Mouse (Mus musculus) hindbrain, postnatal 0 days (tissue): ENCODE measurements around the gene Slc16a13. TPM values are rescaled to one million over a fixed set of nuclear protein-coding genes. Genes with fewer than 3 reads are reported as not detected.

Experiments used
- ATAC-seq: fragments of 200-750 bp; cut with Nextera tagmentation; 2 replicates; pipeline ENCODE4 v1.8.0; 2017; ENCODE audit warnings: mild to moderate bottlenecking, moderate TSS enrichment, moderate library complexity
- DNase-seq: peaks from one replicate; pipeline ENCODE4 v3.0.0-alpha.2; 2015; ENCODE audit warnings: low spot score
- H3K27ac ChIP-seq: fragments of 300-500 bp; sonication (generic); 2 replicates; pipeline ENCODE4 v1.5.1; 2014; ENCODE audit warnings: mild to moderate bottlenecking
- H3K27me3 ChIP-seq: fragments of 300-500 bp; sonication (generic); 2 replicates; pipeline ENCODE4 v1.6.1; 2014; ENCODE audit warnings: low read length, mixed read lengths; ENCODE audit not compliant: insufficient read depth
- H3K36me3 ChIP-seq: fragments of 300-500 bp; sonication (generic); 2 replicates; pipeline ENCODE4 v1.6.1; 2014; ENCODE audit warnings: low read length, mixed read lengths; ENCODE audit not compliant: insufficient read depth
- H3K4me1 ChIP-seq: fragments of 300-500 bp; sonication (generic); 2 replicates; pipeline ENCODE4 v1.6.1; 2014; ENCODE audit warnings: antibody characterized with exemption, low read length, mixed read lengths; ENCODE audit not compliant: insufficient read depth
- H3K4me2 ChIP-seq: fragments of 300-500 bp; sonication (generic); 2 replicates; pipeline ENCODE4 v1.6.1; 2014; ENCODE audit warnings: low read depth, mild to moderate bottlenecking, low read length, moderate library complexity, mixed read lengths
- H3K4me3 ChIP-seq: fragments of 300-500 bp; sonication (generic); 2 replicates; pipeline ENCODE4 v1.5.1; 2014; ENCODE audit warnings: low read length
- H3K9ac ChIP-seq: fragments of 300-500 bp; sonication (generic); replicated peaks from 2 replicates; pipeline ENCODE4 v1.6.1; 2014; ENCODE audit warnings: mild to moderate bottlenecking, low read length, moderate library complexity, mixed read lengths
- H3K9me3 ChIP-seq: fragments of 300-500 bp; sonication (generic); 2 replicates; pipeline ENCODE4 v1.6.1; 2016; ENCODE audit warnings: low read length, mixed read lengths
- CTCF ChIP-seq: IDR thresholded peaks from 2 replicates; pipeline ENCODE4 v1.5.1; 2016; ENCODE audit warnings: antibody characterized with exemption, control low read depth, low read depth
- WGBS: fragments of 180-500 bp; shearing (Covaris S2); extraction: QIAGEN DNeasy Blood & Tissue Kit; methylation state at CpG from one replicate; pipeline ENCODE4 v1.1.7; 2014; 5-methylcytosine and 5-hydroxymethylcytosine counted together
- polyA plus RNA-seq: library from polyadenylated mRNA; unstranded; fragments of >200 nt; fragmentation: Nextera tagmentation; extraction: Ambion mirVana; gene quantifications from 2 replicates; pipeline ENCODE4 v1.2.1, GENCODE M21; 2015
- total RNA-seq: library from RNA; depleted of rRNA; stranded (reverse); fragments of >200 nt; gene quantifications from 2 replicates; pipeline ENCODE4 v1.2.3, GENCODE M21; 2014; rRNA removed

Gene Slc16a13
- total RNA-seq (15.3 and 17.2 TPM in 2 replicates), polyA plus RNA-seq (9.4 and 10.8 TPM in 2 replicates)

GRCm38 (mm10) chr11:70220731-70221602 is at the start of gene Slc16a13:
TSS of gene Slc16a13 (minus strand) at chr11:70221064.
- DNase-seq (peak; percentile 98), ATAC-seq (peak; percentile 96)
- Histone ChIP-seq H3K36me3 (peaks cover 3% of the 10 kb centered on the region; the same call in 1 of the 2 replicates), H3K9ac (peak within 1 kb of the TSS; percentile 68), H3K4me2 (peak within 1 kb of the TSS; percentile 67), H3K27ac (peak within 1 kb of the TSS; percentile 82), H3K9me3 (no peaks in the 10 kb centered on the region), H3K4me3 (peak within 1 kb of the TSS; percentile 54), H3K27me3 (no peaks in the 10 kb centered on the region), H3K4me1 (peaks cover 23% of the 10 kb centered on the region)
- TF ChIP-seq CTCF = no peak; the same call in 1 of the 2 replicates
- WGBS = under 1% methylated on average over 28 of the region's 28 CpGs

- no peak overlapping the region for H3K9ac ChIP-seq
- 0 out of 2 replicates have a peak, but pooled peaks cover 2% of the 10 kb centered on the region for H3K9me3 ChIP-seq
- ATAC-seq (no peak), DNase-seq (no peak)
- H3K4me1 ChIP-seq = no peaks in the 10 kb centered on the region
- H3K4me3 ChIP-seq = no peak overlapping the region
- H3K27me3 ChIP-seq = no peaks in the 10 kb centered on the region
- WGBS = 60% methylated on average over 1 of the region's 1 CpGs
- no peak for TF ChIP-seq CTCF
- H3K4me2 ChIP-seq = no peak overlapping the region
- no peak overlapping the region for H3K27ac ChIP-seq
- no peaks in the 10 kb centered on the region for H3K36me3 ChIP-seq
Observed at GRCm38 (mm10) chr11:70266405-70266804, 45.5 kb upstream of the Slc16a13 start.

- Histone ChIP-seq H3K4me3 (no peak overlapping the region), H3K9me3 (0 out of 2 replicates have a peak, but pooled peaks cover 2% of the 10 kb centered on the region), H3K4me2 (no peak overlapping the region), H3K4me1 (no peaks in the 10 kb centered on the region), H3K27ac (no peak overlapping the region), H3K36me3 (no peaks in the 10 kb centered on the region), H3K9ac (no peak overlapping the region), H3K27me3 (no peaks in the 10 kb centered on the region)
- no peak for TF ChIP-seq CTCF
- 76% methylated on average over 4 of the region's 4 CpGs for WGBS
- DNase-seq (no peak), ATAC-seq (no peak)
Observed at GRCm38 (mm10) chr11:70265819-70266218, 45.0 kb upstream of the Slc16a13 start.

- H3K27ac ChIP-seq = no peak overlapping the region
- no peaks in the 10 kb centered on the region for H3K36me3 ChIP-seq
- no peak for TF ChIP-seq CTCF
- H3K4me2 ChIP-seq = no peak overlapping the region
- 65% methylated on average over 3 of the region's 3 CpGs for WGBS
- H3K27me3 ChIP-seq = no peaks in the 10 kb centered on the region
- H3K9me3 ChIP-seq = 0 out of 2 replicates have a peak, but pooled peaks cover 2% of the 10 kb centered on the region
- H3K9ac ChIP-seq = no peak overlapping the region
- ATAC-seq (no peak), DNase-seq (no peak)
- H3K4me3 ChIP-seq = no peak overlapping the region
- no peaks in the 10 kb centered on the region for H3K4me1 ChIP-seq
Observed at GRCm38 (mm10) chr11:70265252-70265651, 44.4 kb upstream of the Slc16a13 start.

- Histone ChIP-seq H3K4me3 (no peak overlapping the region), H3K9me3 (0 out of 2 replicates have a peak, but pooled peaks cover 2% of the 10 kb centered on the region), H3K4me1 (no peaks in the 10 kb centered on the region), H3K36me3 (no peaks in the 10 kb centered on the region), H3K27ac (no peak overlapping the region), H3K4me2 (no peak overlapping the region), H3K9ac (no peak overlapping the region), H3K27me3 (peaks cover 14% of the 10 kb centered on the region)
- no peak for DNase-seq
- 98% methylated on average over 4 of the region's 4 CpGs for WGBS
- no peak for ATAC-seq
- no peak for TF ChIP-seq CTCF
Observed at GRCm38 (mm10) chr11:70259035-70259434, 38.2 kb upstream of the Slc16a13 start.

- Histone ChIP-seq H3K27ac (no peak within 1 kb of the TSS), H3K36me3 (no peaks in the 10 kb centered on the region), H3K27me3 (peaks cover 21% of the 10 kb centered on the region), H3K4me3 (peak within 1 kb of the TSS; percentile 23), H3K4me2 (peak within 1 kb of the TSS; percentile 45), H3K9me3 (no peaks in the 10 kb centered on the region), H3K9ac (no peak within 1 kb of the TSS), H3K4me1 (no peaks in the 10 kb centered on the region)
- WGBS = 1% methylated on average over 25 of the region's 25 CpGs
- peak; percentile 56 for TF ChIP-seq CTCF
- ATAC-seq = no peak
- DNase-seq = peak; percentile 28
Observed at GRCm38 (mm10) chr11:70254931-70255531, 34.2 kb upstream of the Slc16a13 start, which contains the start of gene Alox12. TSS of gene Alox12 (minus strand) at chr11:70255353.
